Mouse (Mus musculus): ENCODE data around the gene Stk26. TPM values are rescaled to one million over a fixed set of nuclear protein-coding genes. Genes with fewer than 3 reads are reported as not detected.

Gene Stk26
- polyA plus RNA-seq, 1 experiment from 2014 or later: 1.1 TPM

DNA sequence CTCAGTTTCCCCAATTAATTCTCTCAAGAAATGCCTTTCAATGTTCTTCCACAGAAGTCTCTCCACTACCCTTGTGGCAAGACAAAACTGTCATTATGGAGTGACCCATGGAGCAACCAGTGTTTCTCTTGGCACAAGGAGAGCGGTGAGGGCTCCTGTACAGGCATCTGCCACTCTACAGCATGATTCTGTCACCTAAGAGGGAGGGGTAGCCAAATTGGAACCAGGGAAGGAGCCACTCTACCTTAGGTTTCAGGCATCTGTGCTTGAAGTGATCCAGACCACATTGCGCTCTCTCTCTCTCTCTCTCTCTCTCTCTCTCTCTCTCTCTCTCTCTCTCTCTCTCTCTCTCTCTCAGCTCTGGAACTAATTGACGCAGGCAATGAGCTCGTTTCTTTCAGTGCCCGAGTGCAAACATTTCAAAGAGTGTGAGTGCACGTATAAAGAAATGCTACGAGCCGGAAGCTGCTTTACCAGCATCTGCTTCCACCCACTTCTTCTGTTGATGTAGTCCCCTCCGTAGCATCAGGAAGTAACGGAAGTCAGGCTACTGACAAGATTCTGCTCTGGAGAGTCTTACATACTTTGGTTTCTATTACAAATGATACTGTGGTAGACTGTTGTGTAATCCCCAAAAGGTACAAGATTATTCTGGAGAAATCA lies 4.7 kb upstream of the Stk26 start:
- Histone ChIP-seq H3K4me2 (ENCODE audit: low read length) (no peak overlapping the region), H3K4me1 (ENCODE audit: control insufficient read depth, insufficient read depth, low read length) (no peaks in the 10 kb centered on the region), H3K4me3 (ENCODE audit: low read depth, low read length) (no peak overlapping the region), H3K9me3 (replicated peaks; ENCODE audit: control insufficient read depth, low read length) (no peaks in the 10 kb centered on the region), H3K36me3 (ENCODE audit: control insufficient read depth, insufficient read depth, low read length) (no peaks in the 10 kb centered on the region), H3K27me3 (replicated peaks; ENCODE audit: control insufficient read depth, insufficient read depth, low read length) (no peaks in the 10 kb centered on the region), H3K9ac (ENCODE audit: low read length) (no peak overlapping the region), H3K27ac (ENCODE audit: low read depth, low read length) (no peak overlapping the region)
- no peak for DNase-seq (ENCODE audit: low spot score)
- ATAC-seq: no peak
- WGBS: 72% methylated on average over 10 of the region's 10 CpGs

DNA sequence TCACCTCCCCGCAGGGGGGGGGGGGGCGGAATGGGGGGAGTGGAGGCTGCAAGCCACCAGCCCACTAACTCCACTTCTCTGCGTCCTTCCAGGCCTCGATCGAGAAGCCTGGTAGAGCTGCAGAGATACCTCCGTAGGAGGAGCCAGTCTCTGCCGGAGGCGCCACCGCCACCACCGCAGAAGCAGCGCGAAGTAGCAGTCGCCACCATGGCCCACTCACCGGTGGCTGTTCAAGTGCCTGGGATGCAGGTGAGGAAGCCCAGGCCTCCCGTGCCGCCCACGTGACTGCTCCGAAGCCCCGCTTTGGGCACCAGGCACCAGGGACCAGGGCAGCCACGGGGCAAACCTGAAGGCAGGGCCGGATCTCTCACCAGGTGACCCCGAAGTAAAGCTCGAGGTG lies 740 bp downstream of the Stk26 start:
- WGBS: 36% methylated on average over 18 of the region's 23 CpGs
- peak overlapping the region; percentile 76 for H3K4me2 ChIP-seq (ENCODE audit: low read length)
- H3K9me3 ChIP-seq (replicated peaks; ENCODE audit: control insufficient read depth, low read length): no peaks in the 10 kb centered on the region
- ATAC-seq (peak; percentile 77), DNase-seq (ENCODE audit: low spot score) (peak; percentile 7)
- H3K36me3 ChIP-seq (ENCODE audit: control insufficient read depth, insufficient read depth, low read length): no peaks in the 10 kb centered on the region
- H3K4me1 ChIP-seq (ENCODE audit: control insufficient read depth, insufficient read depth, low read length): no peaks in the 10 kb centered on the region
- H3K4me3 ChIP-seq (ENCODE audit: low read depth, low read length): peak overlapping the region; percentile 39
- no peak overlapping the region for H3K27ac ChIP-seq (ENCODE audit: low read depth, low read length)
- H3K27me3 ChIP-seq (replicated peaks; ENCODE audit: control insufficient read depth, insufficient read depth, low read length): no peaks in the 10 kb centered on the region
- peak overlapping the region; percentile 47 for H3K9ac ChIP-seq (ENCODE audit: low read length)

DNA sequence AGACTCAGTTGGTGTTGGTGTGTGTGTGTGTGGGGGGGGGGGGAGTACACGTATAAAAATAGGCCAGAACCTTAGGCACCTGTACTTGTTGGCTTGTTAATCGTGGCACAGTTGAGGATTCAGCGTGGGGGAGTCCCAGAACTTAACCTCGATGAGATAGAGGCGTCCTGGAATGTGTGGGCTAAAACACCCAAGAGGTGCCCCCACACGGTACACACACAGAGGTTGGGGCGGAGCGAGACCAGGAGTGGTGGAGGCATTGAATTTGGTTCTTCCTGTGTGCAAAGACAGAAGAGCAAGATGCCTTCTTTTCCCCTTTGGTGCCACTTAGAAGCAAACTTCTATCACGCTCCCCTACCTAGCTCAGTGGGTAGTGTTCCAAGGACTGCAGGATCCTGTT lies 1.2 kb downstream of the Stk26 start:
- Histone ChIP-seq H3K9ac (ENCODE audit: low read length) (no peak overlapping the region), H3K4me2 (ENCODE audit: low read length) (peak overlapping the region; percentile 76; the same call in 1 of the 2 replicates), H3K27ac (ENCODE audit: low read depth, low read length) (no peak overlapping the region), H3K4me1 (ENCODE audit: control insufficient read depth, insufficient read depth, low read length) (no peaks in the 10 kb centered on the region), H3K4me3 (ENCODE audit: low read depth, low read length) (peak overlapping the region; percentile 39; the same call in 1 of the 2 replicates), H3K36me3 (ENCODE audit: control insufficient read depth, insufficient read depth, low read length) (no peaks in the 10 kb centered on the region), H3K9me3 (replicated peaks; ENCODE audit: control insufficient read depth, low read length) (no peaks in the 10 kb centered on the region), H3K27me3 (replicated peaks; ENCODE audit: control insufficient read depth, insufficient read depth, low read length) (no peaks in the 10 kb centered on the region)
- 51% methylated on average over 9 of the region's 9 CpGs for WGBS
- DNase-seq (ENCODE audit: low spot score): no peak
- no peak for ATAC-seq

DNA sequence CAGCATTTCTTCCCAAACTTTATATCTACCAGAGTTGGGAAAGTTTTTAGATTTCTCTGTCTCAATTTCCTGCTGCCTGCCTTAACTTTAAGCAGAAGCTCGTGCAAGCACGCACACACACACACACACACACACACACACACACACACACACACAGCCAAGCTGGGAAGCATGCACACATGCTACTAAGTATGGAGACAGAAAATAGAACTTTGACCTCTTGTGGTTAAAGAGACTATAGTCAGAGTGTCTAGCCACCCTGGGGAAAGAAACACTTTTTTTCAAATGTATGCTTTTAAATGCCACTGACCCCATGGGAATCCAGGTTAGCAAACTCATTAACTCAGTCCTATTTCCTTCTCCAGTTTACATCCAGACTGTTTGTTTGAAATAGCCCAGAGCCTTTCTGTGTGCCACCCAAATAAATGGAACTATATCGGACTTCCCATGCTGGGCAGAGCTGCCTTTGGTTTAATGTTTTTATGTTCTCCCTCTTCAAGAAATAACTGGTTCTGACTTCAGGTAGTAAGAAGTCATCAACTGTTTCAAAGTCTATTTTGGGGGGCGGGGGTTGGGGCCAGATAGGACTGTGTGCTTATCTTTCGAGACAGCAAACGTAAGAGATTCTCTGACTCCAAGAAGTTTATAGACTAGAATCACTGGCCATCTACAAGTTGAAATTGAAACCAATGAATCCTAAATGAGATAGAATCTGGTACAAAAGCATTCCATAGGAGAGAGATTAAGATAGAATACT lies 9.8 kb downstream of the Stk26 start:
- Histone ChIP-seq H3K27ac (ENCODE audit: low read depth, low read length) (no peak overlapping the region), H3K36me3 (ENCODE audit: control insufficient read depth, insufficient read depth, low read length) (no peaks in the 10 kb centered on the region), H3K27me3 (replicated peaks; ENCODE audit: control insufficient read depth, insufficient read depth, low read length) (no peaks in the 10 kb centered on the region), H3K4me1 (ENCODE audit: control insufficient read depth, insufficient read depth, low read length) (no peaks in the 10 kb centered on the region), H3K9ac (ENCODE audit: low read length) (no peak overlapping the region), H3K9me3 (replicated peaks; ENCODE audit: control insufficient read depth, low read length) (no peaks in the 10 kb centered on the region), H3K4me2 (ENCODE audit: low read length) (no peak overlapping the region), H3K4me3 (ENCODE audit: low read depth, low read length) (no peak overlapping the region)
- no peak for ATAC-seq
- DNase-seq (ENCODE audit: low spot score): no peak
- WGBS: 89% methylated on average over 6 of the region's 6 CpGs

DNA sequence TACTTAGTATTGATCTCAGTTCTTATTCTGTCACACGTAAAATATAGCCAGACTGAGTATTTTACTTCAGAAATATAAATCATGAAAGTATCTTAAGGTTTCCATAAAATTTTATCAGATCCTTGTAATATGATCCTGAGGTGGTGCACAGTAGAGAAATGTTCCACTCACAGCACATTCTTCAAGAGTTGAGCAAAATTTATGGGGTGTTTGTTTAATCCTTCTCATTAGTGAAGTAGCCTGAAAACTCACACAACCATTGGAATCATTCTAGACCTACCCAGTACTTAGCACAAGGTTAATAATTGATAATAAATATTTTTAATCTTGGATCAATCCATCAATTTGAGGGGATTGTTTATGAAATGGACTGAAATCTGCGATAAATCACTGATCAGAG lies 22.9 kb downstream of the Stk26 start:
- 78% methylated on average over 2 of the region's 2 CpGs for WGBS

DNA sequence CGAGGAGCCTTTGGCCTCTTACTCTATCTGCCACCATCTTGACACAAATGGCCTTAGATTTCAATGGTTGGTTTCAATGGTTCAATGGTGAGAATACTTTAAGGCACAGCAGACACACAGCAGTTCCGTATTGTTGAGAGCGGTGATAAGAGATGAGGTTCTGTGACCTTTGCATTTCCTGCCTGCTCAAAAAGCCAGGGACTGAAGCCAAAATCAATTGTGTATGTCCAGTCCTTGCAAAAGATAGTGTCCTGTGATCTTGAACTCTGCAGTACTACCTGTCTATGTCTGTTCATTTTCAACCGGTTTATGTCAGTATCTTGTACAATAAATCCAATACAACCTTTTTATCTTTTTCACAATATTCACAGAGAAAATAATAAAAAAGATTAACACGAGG lies 23.9 kb downstream of the Stk26 start:
- ATAC-seq: no peak
- H3K9ac ChIP-seq (ENCODE audit: low read length): no peak overlapping the region
- H3K27me3 ChIP-seq (replicated peaks; ENCODE audit: control insufficient read depth, insufficient read depth, low read length): no peaks in the 10 kb centered on the region
- no peaks in the 10 kb centered on the region for H3K36me3 ChIP-seq (ENCODE audit: control insufficient read depth, insufficient read depth, low read length)
- 76% methylated on average over 5 of the region's 5 CpGs for WGBS
- no peaks in the 10 kb centered on the region for H3K4me1 ChIP-seq (ENCODE audit: control insufficient read depth, insufficient read depth, low read length)
- no peak overlapping the region for H3K4me2 ChIP-seq (ENCODE audit: low read length)
- no peak overlapping the region for H3K27ac ChIP-seq (ENCODE audit: low read depth, low read length)
- H3K9me3 ChIP-seq (replicated peaks; ENCODE audit: control insufficient read depth, low read length): no peaks in the 10 kb centered on the region
- DNase-seq (ENCODE audit: low spot score): no peak
- H3K4me3 ChIP-seq (ENCODE audit: low read depth, low read length): no peak overlapping the region

More for the DNA sequence above, 22.9 kb downstream of the Stk26 start:
- Histone ChIP-seq H3K9me3 (replicated peaks; ENCODE audit: control insufficient read depth, low read length) (no peaks in the 10 kb centered on the region), H3K27me3 (replicated peaks; ENCODE audit: control insufficient read depth, insufficient read depth, low read length) (no peaks in the 10 kb centered on the region), H3K4me1 (ENCODE audit: control insufficient read depth, insufficient read depth, low read length) (no peaks in the 10 kb centered on the region), H3K9ac (ENCODE audit: low read length) (no peak overlapping the region), H3K4me3 (ENCODE audit: low read depth, low read length) (no peak overlapping the region), H3K27ac (ENCODE audit: low read depth, low read length) (no peak overlapping the region), H3K36me3 (ENCODE audit: control insufficient read depth, insufficient read depth, low read length) (no peaks in the 10 kb centered on the region), H3K4me2 (ENCODE audit: low read length) (no peak overlapping the region)
- no peak for ATAC-seq
- DNase-seq (ENCODE audit: low spot score): no peak

DNA sequence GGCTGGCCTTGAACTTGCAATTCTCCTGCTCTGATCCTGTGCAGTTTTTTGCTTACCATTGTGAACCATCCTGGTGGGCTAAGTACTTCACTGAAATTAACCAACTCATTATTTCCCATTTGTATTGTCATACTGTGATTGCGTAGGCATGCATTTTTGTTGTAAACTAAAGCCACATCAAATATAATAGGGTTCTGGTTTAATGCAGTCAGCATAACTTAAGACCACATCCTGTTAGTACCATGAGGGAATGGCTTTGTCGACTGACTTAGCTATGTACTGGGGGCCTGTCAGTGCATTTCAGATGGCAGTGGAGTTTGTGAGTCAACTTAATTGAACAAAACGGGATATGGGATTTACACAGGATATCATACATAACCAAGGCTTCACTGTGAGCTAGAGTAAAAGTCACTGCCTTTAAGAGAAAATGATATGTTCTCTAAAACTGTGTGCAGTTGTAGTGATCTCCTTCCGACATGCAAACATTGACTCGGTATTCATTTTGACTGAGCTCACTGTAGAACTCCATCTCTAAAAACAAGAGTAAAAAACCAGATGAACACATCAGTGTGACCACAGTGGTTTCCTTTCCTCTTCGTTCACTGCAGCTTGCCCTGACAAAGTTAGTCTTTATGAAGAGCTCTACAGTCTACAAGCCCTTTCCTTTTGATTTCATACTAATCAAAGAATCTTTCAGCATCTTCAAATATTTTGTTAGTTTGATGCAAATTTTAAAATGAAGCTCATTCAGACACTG lies 33.6 kb downstream of the Stk26 start:
- Histone ChIP-seq H3K4me2 (ENCODE audit: low read length) (no peak overlapping the region), H3K9me3 (replicated peaks; ENCODE audit: control insufficient read depth, low read length) (no peaks in the 10 kb centered on the region), H3K4me3 (ENCODE audit: low read depth, low read length) (no peak overlapping the region), H3K36me3 (ENCODE audit: control insufficient read depth, insufficient read depth, low read length) (no peaks in the 10 kb centered on the region), H3K4me1 (ENCODE audit: control insufficient read depth, insufficient read depth, low read length) (no peaks in the 10 kb centered on the region), H3K9ac (ENCODE audit: low read length) (no peak overlapping the region), H3K27ac (ENCODE audit: low read depth, low read length) (no peak overlapping the region), H3K27me3 (replicated peaks; ENCODE audit: control insufficient read depth, insufficient read depth, low read length) (no peaks in the 10 kb centered on the region)
- 81% methylated on average over 6 of the region's 6 CpGs for WGBS
- DNase-seq (ENCODE audit: low spot score) (no peak), ATAC-seq (no peak)

DNA sequence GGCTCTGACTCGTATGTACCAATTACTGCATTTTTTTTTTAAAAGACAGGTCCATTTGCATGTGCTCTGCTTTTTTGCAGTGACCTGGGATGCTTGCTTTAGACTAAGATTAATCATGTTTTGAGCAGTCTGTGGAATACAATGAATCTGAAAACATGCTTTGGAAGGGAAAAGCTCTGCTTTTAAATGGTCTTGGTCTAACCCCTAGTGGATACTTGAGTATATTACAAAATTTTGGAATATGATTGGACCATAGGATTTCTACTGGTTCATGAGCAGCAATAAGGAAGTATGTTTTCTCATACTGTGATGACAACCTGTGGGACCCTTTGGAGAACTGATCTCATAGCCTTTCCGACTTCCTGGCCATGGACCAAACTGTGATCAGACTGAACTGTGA lies 47.2 kb downstream of the Stk26 start:
- ATAC-seq (no peak), DNase-seq (ENCODE audit: low spot score) (peak; percentile 20)
- H3K9me3 ChIP-seq (replicated peaks; ENCODE audit: control insufficient read depth, low read length): no peaks in the 10 kb centered on the region
- no peak overlapping the region for H3K9ac ChIP-seq (ENCODE audit: low read length)
- H3K27ac ChIP-seq (ENCODE audit: low read depth, low read length): no peak overlapping the region
- 88% methylated on average over 2 of the region's 2 CpGs for WGBS
- no peak overlapping the region for H3K4me3 ChIP-seq (ENCODE audit: low read depth, low read length)
- H3K36me3 ChIP-seq (ENCODE audit: control insufficient read depth, insufficient read depth, low read length): no peaks in the 10 kb centered on the region
- H3K27me3 ChIP-seq (replicated peaks; ENCODE audit: control insufficient read depth, insufficient read depth, low read length): no peaks in the 10 kb centered on the region
- H3K4me2 ChIP-seq (ENCODE audit: low read length): no peak overlapping the region
- H3K4me1 ChIP-seq (ENCODE audit: control insufficient read depth, insufficient read depth, low read length): no peaks in the 10 kb centered on the region

DNA sequence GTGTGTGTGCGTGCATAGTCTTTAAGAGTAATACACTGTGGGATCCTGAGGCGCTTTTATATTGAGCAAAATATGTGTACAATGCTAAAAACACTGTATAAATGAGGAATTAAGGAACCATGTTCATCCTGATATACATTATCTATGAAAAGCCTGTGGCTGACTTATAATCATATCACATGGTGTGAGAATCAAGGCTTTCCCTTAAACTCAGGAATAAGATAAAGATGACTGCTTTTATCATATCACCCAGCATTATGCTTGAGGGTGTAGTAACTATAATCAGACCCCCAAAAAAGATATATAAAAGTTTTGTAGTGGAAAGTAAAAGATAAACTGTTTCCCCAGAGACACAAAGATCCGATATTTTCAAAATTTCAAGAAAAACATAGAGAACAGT lies 62.6 kb downstream of the Stk26 start:
- H3K27ac ChIP-seq (ENCODE audit: low read depth, low read length): no peak overlapping the region
- DNase-seq (ENCODE audit: low spot score) (no peak), ATAC-seq (no peak)
- H3K9ac ChIP-seq (ENCODE audit: low read length): no peak overlapping the region
- H3K4me1 ChIP-seq (ENCODE audit: control insufficient read depth, insufficient read depth, low read length): no peaks in the 10 kb centered on the region
- H3K36me3 ChIP-seq (ENCODE audit: control insufficient read depth, insufficient read depth, low read length): no peaks in the 10 kb centered on the region
- no peaks in the 10 kb centered on the region for H3K27me3 ChIP-seq (replicated peaks; ENCODE audit: control insufficient read depth, insufficient read depth, low read length)
- H3K4me2 ChIP-seq (ENCODE audit: low read length): no peak overlapping the region
- H3K4me3 ChIP-seq (ENCODE audit: low read depth, low read length): no peak overlapping the region
- WGBS: 82% methylated on average over 3 of the region's 3 CpGs
- H3K9me3 ChIP-seq (replicated peaks; ENCODE audit: control insufficient read depth, low read length): no peaks in the 10 kb centered on the region

Data from forebrain, embryonic 14.5 days (tissue).